Mouse (Mus musculus): Measurements from ENCODE around the gene Smtn.

Smtn gene

GRCm38 (mm10) chr11:3527766-3528165 lies 12.6 kb downstream of the Smtn start:
- WGBS = 67% methylated on average over 8 of the region's 8 CpGs

GRCm38 (mm10) chr11:3526979-3527738 lies 13.3 kb downstream of the Smtn start:
- 89% methylated on average over 24 of the region's 24 CpGs for WGBS

- WGBS = 82% methylated on average over 9 of the region's 9 CpGs
Observed at GRCm38 (mm10) chr11:3526207-3526606, 14.2 kb downstream of the Smtn start.

- 89% methylated on average over 4 of the region's 4 CpGs for WGBS
Observed at GRCm38 (mm10) chr11:3525560-3525959, 14.9 kb downstream of the Smtn start.

- whole genome bisulfite sequencing = 89% methylated on average over 7 of the region's 7 CpGs
Observed at GRCm38 (mm10) chr11:3523840-3524582, 16.4 kb downstream of the Smtn start.

- WGBS = 92% methylated on average over 17 of the region's 17 CpGs
Observed at GRCm38 (mm10) chr11:3522285-3523000, 18.0 kb downstream of the Smtn start.

- WGBS = 75% methylated on average over 23 of the region's 23 CpGs
Observed at GRCm38 (mm10) chr11:3521339-3522224, 18.8 kb downstream of the Smtn start.

- WGBS = 80% methylated on average over 14 of the region's 14 CpGs
Observed at GRCm38 (mm10) chr11:3520919-3521318, 19.5 kb downstream of the Smtn start.

GRCm38 (mm10) chr11:3519756-3520398 lies 20.5 kb downstream of the Smtn start:
- WGBS = 84% methylated on average over 11 of the region's 11 CpGs

GRCm38 (mm10) chr11:3519051-3519726 lies 21.2 kb downstream of the Smtn start:
- WGBS = 79% methylated on average over 4 of the region's 4 CpGs

- 61% methylated on average over 13 of the region's 13 CpGs for WGBS
Observed at GRCm38 (mm10) chr11:3517846-3518732, 22.3 kb downstream of the Smtn start.

- whole genome bisulfite sequencing = 21% methylated on average over 50 of the region's 50 CpGs
Observed at GRCm38 (mm10) chr11:3516859-3517845, 23.3 kb downstream of the Smtn start.

GRCm38 (mm10) chr11:3516121-3516520 lies 24.3 kb downstream of the Smtn start:
- WGBS = 74% methylated on average over 5 of the region's 5 CpGs

- 61% methylated on average over 4 of the region's 4 CpGs for WGBS
Observed at GRCm38 (mm10) chr11:3515637-3516036, 24.8 kb downstream of the Smtn start.

- WGBS = 11% methylated on average over 4 of the region's 4 CpGs
Observed at GRCm38 (mm10) chr11:3515216-3515615, 25.2 kb downstream of the Smtn start.

- under 1% methylated on average over 26 of the region's 26 CpGs for WGBS
Observed at GRCm38 (mm10) chr11:3514529-3515054, 25.8 kb downstream of the Smtn start, which contains the start of gene Selenom. Gene Selenom (plus strand): TSS chr11:3514684.

GRCm38 (mm10) chr11:3513291-3513690 lies 27.1 kb downstream of the Smtn start:
- 87% methylated on average over 6 of the region's 6 CpGs for WGBS

- 90% methylated on average over 2 of the region's 2 CpGs for WGBS
Observed at GRCm38 (mm10) chr11:3510321-3510720, 30.1 kb downstream of the Smtn start.

Data from cerebral cortex, adult 2 months (tissue).